Mouse (Mus musculus) embryonic facial prominence, embryonic 13.5 days (tissue): Measurements from ENCODE around the gene Klf4. TPM values are rescaled to one million over a fixed set of nuclear protein-coding genes. Genes with fewer than 3 reads are reported as not detected.

Experiments used
- ATAC-seq: fragments of 200-750 bp; cut with Nextera tagmentation; 2 replicates; pipeline ENCODE4 v1.8.0; 2017; ENCODE audit warnings: low read depth; ENCODE audit not compliant: insufficient number of reproducible peaks, insufficient read depth, low FRiP score, low TSS enrichment
- H3K27ac ChIP-seq: fragments of 300-500 bp; sonication (generic); 2 replicates; pipeline ENCODE4 v1.5.1; 2015; ENCODE audit warnings: moderate library complexity, mild to moderate bottlenecking, inconsistent platforms
- H3K27me3 ChIP-seq: fragments of 300-500 bp; sonication (generic); 2 replicates; pipeline ENCODE4 v1.6.1; 2015; ENCODE audit warnings: mild to moderate bottlenecking, inconsistent platforms
- H3K36me3 ChIP-seq: fragments of 300-500 bp; sonication (generic); 2 replicates; pipeline ENCODE4 v1.6.1; 2015; ENCODE audit warnings: mild to moderate bottlenecking, inconsistent platforms
- H3K4me1 ChIP-seq: fragments of 300-500 bp; sonication (generic); 2 replicates; pipeline ENCODE4 v1.6.1; 2015; ENCODE audit warnings: inconsistent platforms
- H3K4me2 ChIP-seq: fragments of 300-500 bp; sonication (generic); 2 replicates; pipeline ENCODE4 v1.6.1; 2015; ENCODE audit warnings: moderate library complexity, mild to moderate bottlenecking, inconsistent platforms
- H3K4me3 ChIP-seq: fragments of 300-500 bp; sonication (generic); 2 replicates; pipeline ENCODE4 v1.5.1; 2015; ENCODE audit warnings: mild to moderate bottlenecking, inconsistent platforms
- H3K9ac ChIP-seq: fragments of 300-500 bp; sonication (generic); 2 replicates; pipeline ENCODE4 v1.6.1; 2015; ENCODE audit warnings: mild to moderate bottlenecking, inconsistent platforms
- H3K9me3 ChIP-seq: fragments of 300-500 bp; sonication (generic); 2 replicates; pipeline ENCODE4 v1.6.1; 2016; ENCODE audit warnings: inconsistent platforms
- WGBS: fragments of 180-500 bp; shearing (Covaris S2); methylation state at CpG from one replicate; pipeline ENCODE4 v1.1.7; 2015; ENCODE audit warnings: mixed read lengths; 5-methylcytosine and 5-hydroxymethylcytosine counted together
- polyA plus RNA-seq: library from polyadenylated mRNA; unstranded; fragments of >200 nt; fragmentation: Nextera tagmentation; extraction: Ambion mirVana; gene quantifications from 2 replicates; pipeline ENCODE4 v1.2.1, GENCODE M21; 2015

Gene Klf4
- polyA plus RNA-seq, 1 experiment from 2014 or later, result 22.6 TPM

- Histone ChIP-seq H3K9ac (no peak overlapping the region), H3K9me3 (no peaks in the 10 kb centered on the region), H3K36me3 (no peaks in the 10 kb centered on the region), H3K4me2 (no peak overlapping the region), H3K4me1 (peaks cover 21% of the 10 kb centered on the region), H3K27me3 (no peaks in the 10 kb centered on the region; the same call in 1 of the 2 replicates), H3K27ac (no peak overlapping the region), H3K4me3 (no peak overlapping the region)
- 77% methylated on average over 4 of the region's 4 CpGs for WGBS
- no peak for ATAC-seq
Measured at GRCm38 (mm10) chr4:55523921-55524320, 8.3 kb downstream of the Klf4 start.

DNA sequence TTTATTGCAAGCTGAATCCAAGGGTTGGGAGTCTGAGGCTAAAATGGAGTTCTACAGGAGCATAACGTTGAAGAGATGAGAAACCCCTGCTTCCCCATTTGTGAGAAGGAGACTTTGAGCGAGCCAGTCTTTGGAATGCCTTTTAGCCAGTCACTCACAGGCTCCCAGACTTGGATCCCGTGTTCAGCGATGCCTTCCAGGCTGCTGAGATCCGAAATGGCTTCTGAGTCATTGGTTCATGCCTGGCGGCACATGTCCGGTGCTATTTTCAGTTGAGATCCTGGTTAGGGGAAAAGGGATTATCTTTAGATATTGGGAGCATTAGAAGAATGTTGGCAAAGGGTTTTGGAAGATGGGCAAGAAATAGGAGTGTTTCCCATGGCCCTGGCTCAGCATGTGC, 14.8 kb downstream of the Klf4 start:
- Histone ChIP-seq H3K27ac (no peak overlapping the region), H3K4me2 (no peak overlapping the region), H3K9me3 (no peaks in the 10 kb centered on the region), H3K9ac (no peak overlapping the region), H3K4me3 (no peak overlapping the region), H3K36me3 (no peaks in the 10 kb centered on the region), H3K27me3 (no peaks in the 10 kb centered on the region; the same call in 1 of the 2 replicates), H3K4me1 (peaks cover 8% of the 10 kb centered on the region; the same call in 1 of the 2 replicates)
- no peak for ATAC-seq
- 85% methylated on average over 7 of the region's 7 CpGs for WGBS

- no peak overlapping the region for H3K9ac ChIP-seq
- H3K4me1 ChIP-seq, result peaks cover 8% of the 10 kb centered on the region; the same call in 1 of the 2 replicates
- WGBS, result 89% methylated on average over 8 of the region's 8 CpGs
- no peak overlapping the region for H3K27ac ChIP-seq
- H3K4me3 ChIP-seq, result no peak overlapping the region
- H3K4me2 ChIP-seq, result no peak overlapping the region
- H3K9me3 ChIP-seq, result no peaks in the 10 kb centered on the region
- H3K27me3 ChIP-seq, result no peaks in the 10 kb centered on the region
- no peaks in the 10 kb centered on the region for H3K36me3 ChIP-seq
- no peak for ATAC-seq
Measured at GRCm38 (mm10) chr4:55516048-55516447, 16.2 kb downstream of the Klf4 start.

DNA sequence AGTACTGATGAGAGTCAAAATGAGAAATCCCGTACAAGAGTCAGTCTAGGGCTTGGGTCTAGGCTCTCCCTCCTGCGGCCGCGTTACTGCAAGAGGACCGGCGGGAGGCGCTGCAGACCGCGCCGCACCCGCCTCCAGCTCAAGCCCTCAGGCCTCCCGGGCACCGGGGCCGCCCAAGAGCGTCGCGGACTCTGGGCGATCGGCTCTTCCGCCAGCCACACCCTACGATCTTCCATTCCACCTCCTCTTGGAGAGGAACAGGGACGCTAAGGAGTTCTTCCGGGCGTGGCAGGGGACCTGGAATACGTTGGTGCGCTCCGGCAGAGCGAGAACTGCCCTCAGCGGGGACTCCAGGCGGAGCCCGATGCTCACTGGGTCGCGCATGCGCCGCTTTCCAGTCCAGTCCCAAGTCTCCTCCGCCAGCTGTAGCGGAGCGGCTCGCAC, 17.5 kb downstream of the Klf4 start:
- Histone ChIP-seq H3K36me3 (no peaks in the 10 kb centered on the region), H3K4me3 (peak overlapping the region; percentile 58), H3K9ac (peak overlapping the region; percentile 76), H3K27ac (peak overlapping the region; percentile 78), H3K27me3 (no peaks in the 10 kb centered on the region), H3K9me3 (no peaks in the 10 kb centered on the region), H3K4me2 (peak overlapping the region; percentile 73), H3K4me1 (peaks cover 8% of the 10 kb centered on the region; the same call in 1 of the 2 replicates)
- ATAC-seq, result peak; percentile 90
- under 1% methylated on average over 39 of the region's 39 CpGs for WGBS

DNA sequence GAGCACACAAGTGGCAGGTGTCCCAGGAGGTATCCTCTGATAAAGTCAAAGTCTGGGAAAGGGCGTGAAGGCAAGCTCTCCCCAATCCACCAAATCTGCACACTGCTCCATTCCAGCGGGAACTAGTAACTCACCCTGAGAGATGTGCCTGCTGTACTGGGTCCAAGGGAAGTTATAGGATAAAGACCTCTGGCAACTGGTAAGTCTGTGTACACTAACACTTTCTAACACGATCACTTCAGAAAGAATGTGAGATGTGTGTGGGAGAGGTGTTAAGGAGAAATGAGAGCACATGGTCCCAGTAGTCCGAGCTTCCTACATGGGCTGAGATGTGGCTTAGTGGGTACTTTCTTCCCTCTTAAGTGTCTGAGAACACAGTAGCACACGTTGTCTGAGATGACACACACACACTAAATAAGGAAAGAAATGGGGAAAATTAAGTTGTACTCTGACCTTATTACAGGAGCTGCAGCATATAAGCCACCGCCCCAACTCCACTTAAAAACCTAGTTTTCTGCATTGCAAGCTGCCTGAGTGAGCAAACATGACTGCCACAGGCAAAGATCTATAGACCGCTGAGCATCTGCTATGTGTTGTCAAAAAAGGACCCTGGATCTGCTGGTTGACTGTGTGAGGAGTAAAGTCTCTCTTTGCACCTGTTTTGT, 18.5 kb downstream of the Klf4 start:
- WGBS, result 84% methylated on average over 7 of the region's 7 CpGs
- Histone ChIP-seq H3K36me3 (no peaks in the 10 kb centered on the region), H3K4me3 (no peak overlapping the region), H3K9me3 (no peaks in the 10 kb centered on the region), H3K27ac (no peak overlapping the region), H3K9ac (no peak overlapping the region), H3K4me1 (peaks cover 8% of the 10 kb centered on the region; the same call in 1 of the 2 replicates), H3K27me3 (no peaks in the 10 kb centered on the region), H3K4me2 (peak overlapping the region; percentile 73; the same call in 1 of the 2 replicates)
- no peak for ATAC-seq

GRCm38 (mm10) chr4:55511389-55511788, 20.9 kb downstream of the Klf4 start:
- H3K27ac ChIP-seq, result no peak overlapping the region
- no peak overlapping the region for H3K9ac ChIP-seq
- no peak overlapping the region for H3K4me3 ChIP-seq
- no peak overlapping the region for H3K4me2 ChIP-seq
- 80% methylated on average over 2 of the region's 2 CpGs for WGBS
- no peaks in the 10 kb centered on the region for H3K36me3 ChIP-seq
- H3K4me1 ChIP-seq, result peaks cover 8% of the 10 kb centered on the region; the same call in 1 of the 2 replicates
- no peaks in the 10 kb centered on the region for H3K27me3 ChIP-seq
- no peak for ATAC-seq
- H3K9me3 ChIP-seq, result no peaks in the 10 kb centered on the region

DNA sequence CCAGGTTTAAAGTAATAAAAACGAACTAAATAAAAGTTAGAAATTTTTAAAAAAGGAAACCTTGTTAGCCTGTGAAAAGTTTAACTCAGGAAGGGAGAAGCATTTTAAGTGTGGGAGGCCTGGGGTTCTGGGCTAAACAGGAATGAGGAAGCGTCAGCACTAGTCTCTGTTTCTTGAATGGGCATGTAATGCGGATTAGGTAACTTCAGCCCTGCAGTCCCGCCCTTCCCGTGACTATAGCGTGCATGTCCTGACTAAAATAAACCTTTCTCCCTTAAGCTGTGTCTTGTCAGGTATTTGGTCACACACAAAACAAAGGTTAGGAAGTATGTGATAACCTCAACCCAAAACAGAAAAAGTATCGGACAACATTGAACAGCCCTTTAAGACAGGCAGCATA, 23.6 kb downstream of the Klf4 start:
- Histone ChIP-seq H3K36me3 (no peaks in the 10 kb centered on the region), H3K27me3 (no peaks in the 10 kb centered on the region), H3K9ac (no peak overlapping the region), H3K4me2 (no peak overlapping the region), H3K9me3 (no peaks in the 10 kb centered on the region), H3K4me1 (no peaks in the 10 kb centered on the region), H3K27ac (no peak overlapping the region), H3K4me3 (no peak overlapping the region)
- ATAC-seq, result no peak
- 76% methylated on average over 7 of the region's 7 CpGs for WGBS

DNA sequence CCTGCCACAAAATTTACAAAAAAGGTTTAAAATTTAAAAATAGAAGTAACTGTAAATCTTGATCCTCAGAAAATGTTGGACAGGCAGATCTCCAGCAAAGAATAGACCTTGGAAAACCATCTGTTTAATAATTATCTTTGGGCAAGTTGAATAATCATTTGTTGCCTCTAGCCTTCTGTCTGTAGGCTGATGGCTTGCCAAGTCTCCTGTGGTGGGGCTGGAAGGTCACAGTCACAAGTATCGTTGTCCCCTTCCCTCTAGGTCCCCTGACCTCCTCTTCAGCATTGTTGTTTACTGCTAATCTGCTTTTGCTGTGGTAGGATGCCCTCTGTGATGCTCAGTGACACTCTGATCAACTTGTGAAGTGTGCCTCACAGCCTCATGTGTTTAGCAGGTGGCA, 33.6 kb downstream of the Klf4 start:
- H3K9ac ChIP-seq, result no peak overlapping the region
- H3K4me3 ChIP-seq, result no peak overlapping the region
- no peak overlapping the region for H3K27ac ChIP-seq
- H3K9me3 ChIP-seq, result no peaks in the 10 kb centered on the region
- no peaks in the 10 kb centered on the region for H3K4me1 ChIP-seq
- no peaks in the 10 kb centered on the region for H3K27me3 ChIP-seq
- no peak for ATAC-seq
- WGBS, result 61% methylated on average over 1 of the region's 1 CpGs
- H3K36me3 ChIP-seq, result no peaks in the 10 kb centered on the region
- H3K4me2 ChIP-seq, result no peak overlapping the region

DNA sequence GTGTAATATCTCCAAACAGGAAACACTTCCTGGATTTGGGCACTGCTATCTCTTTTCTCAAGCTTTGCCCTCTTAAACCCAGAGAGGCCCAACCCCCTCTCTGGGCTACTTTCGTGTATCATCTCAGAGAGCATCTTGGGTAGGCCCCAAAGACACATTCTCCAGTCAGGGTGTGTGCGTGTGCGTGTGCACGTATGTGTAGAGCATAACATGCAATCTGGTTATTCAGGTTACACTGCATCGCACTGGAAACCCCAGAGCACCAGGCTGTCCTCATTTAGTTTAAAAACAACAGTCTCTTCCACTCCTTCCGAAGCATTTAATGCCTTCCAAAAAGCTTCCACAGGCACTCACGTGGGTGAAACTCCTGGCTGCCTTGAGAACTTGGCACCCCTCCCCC, 35.9 kb downstream of the Klf4 start:
- 67% methylated on average over 7 of the region's 7 CpGs for WGBS
- no peaks in the 10 kb centered on the region for H3K27me3 ChIP-seq
- no peak overlapping the region for H3K4me2 ChIP-seq
- no peaks in the 10 kb centered on the region for H3K9me3 ChIP-seq
- no peak overlapping the region for H3K9ac ChIP-seq
- no peak overlapping the region for H3K4me3 ChIP-seq
- H3K27ac ChIP-seq, result peak overlapping the region; percentile 63; the same call in 1 of the 2 replicates
- no peaks in the 10 kb centered on the region for H3K4me1 ChIP-seq
- H3K36me3 ChIP-seq, result no peaks in the 10 kb centered on the region
- no peak for ATAC-seq

DNA sequence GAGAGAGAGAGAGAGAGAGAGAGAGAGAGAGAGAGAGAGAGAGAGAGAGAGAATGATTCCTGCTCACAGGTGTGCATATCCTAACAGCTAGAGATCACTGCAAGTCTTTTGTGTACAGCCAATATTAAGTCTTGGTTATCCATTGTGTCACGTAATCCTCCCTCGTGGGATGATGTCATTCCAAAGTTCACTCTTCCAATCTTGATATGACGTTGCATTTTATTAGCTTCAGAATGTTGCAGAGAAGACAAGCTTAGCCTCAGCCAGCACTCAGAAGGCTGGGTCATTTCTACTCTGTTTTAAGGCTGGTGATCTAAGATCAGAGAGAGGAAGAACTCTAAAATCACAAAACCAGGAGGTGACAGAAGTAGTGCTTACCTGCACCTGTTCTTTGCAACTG, 39.0 kb downstream of the Klf4 start:
- Histone ChIP-seq H3K9ac (no peak overlapping the region), H3K4me1 (no peaks in the 10 kb centered on the region), H3K4me3 (no peak overlapping the region), H3K27ac (no peak overlapping the region), H3K9me3 (no peaks in the 10 kb centered on the region), H3K36me3 (no peaks in the 10 kb centered on the region), H3K27me3 (no peaks in the 10 kb centered on the region), H3K4me2 (no peak overlapping the region)
- no peak for ATAC-seq
- WGBS, result 77% methylated on average over 3 of the region's 3 CpGs

DNA sequence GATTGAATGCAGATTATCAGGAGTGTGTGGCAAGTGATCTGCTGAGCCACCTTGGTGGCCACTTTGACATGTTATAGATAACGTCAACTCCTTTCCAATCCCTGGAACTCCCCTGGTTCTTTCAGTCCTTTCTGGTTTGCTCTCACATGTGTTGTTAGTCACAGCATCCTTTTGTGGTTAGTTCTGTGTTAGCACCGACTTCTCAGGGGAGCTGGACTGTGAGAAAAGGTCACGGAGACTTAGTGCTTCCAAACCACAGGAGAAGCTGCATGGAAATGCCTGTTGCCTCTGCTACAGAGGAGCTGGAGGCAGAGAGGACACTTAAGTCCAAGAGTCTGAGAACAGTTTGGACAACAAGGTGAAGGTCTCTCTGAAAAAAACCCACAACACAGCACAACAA, 42.9 kb downstream of the Klf4 start:
- no peak for ATAC-seq
- no peak overlapping the region for H3K9ac ChIP-seq
- H3K4me1 ChIP-seq, result no peaks in the 10 kb centered on the region
- H3K9me3 ChIP-seq, result no peaks in the 10 kb centered on the region
- no peak overlapping the region for H3K27ac ChIP-seq
- H3K27me3 ChIP-seq, result no peaks in the 10 kb centered on the region
- no peak overlapping the region for H3K4me3 ChIP-seq
- WGBS, result 56% methylated on average over 3 of the region's 3 CpGs
- H3K4me2 ChIP-seq, result no peak overlapping the region
- no peaks in the 10 kb centered on the region for H3K36me3 ChIP-seq

GRCm38 (mm10) chr4:55488604-55489003, 43.7 kb downstream of the Klf4 start:
- Histone ChIP-seq H3K4me3 (no peak overlapping the region), H3K9ac (no peak overlapping the region), H3K4me2 (no peak overlapping the region), H3K27ac (no peak overlapping the region), H3K4me1 (no peaks in the 10 kb centered on the region), H3K36me3 (no peaks in the 10 kb centered on the region), H3K27me3 (no peaks in the 10 kb centered on the region), H3K9me3 (no peaks in the 10 kb centered on the region)
- WGBS, result 77% methylated on average over 6 of the region's 6 CpGs
- no peak for ATAC-seq
